Mouse (Mus musculus) naive thymus-derived CD4-positive, alpha-beta T cell, adult 2 months (primary cell): ENCODE data around the gene Olfr10.
"Not testable (repeated sequence)": the region's sequence is repeated elsewhere in the genome, so short reads cannot be mapped to it uniquely, and the experiment has no call there.

ENCODE experiments used
- DNase-seq: peaks from one replicate; pipeline ENCODE4 v3.0.0-alpha.2; 2011; ENCODE audit warnings: low read depth

The Olfr10 gene

GRCm38 (mm10) chr11:49304441-49304840 lies at the start of gene Olfr10:
Gene Olfr10 (plus strand): TSS chr11:49304741.
- DNase-seq, result no peak

- DNase-seq, result no peak
Observed at GRCm38 (mm10) chr11:49259296-49259695, 45.2 kb upstream of the Olfr10 start.

- DNase-seq, result no peak
Observed at GRCm38 (mm10) chr11:49259829-49260228, 44.7 kb upstream of the Olfr10 start.

GRCm38 (mm10) chr11:49260598-49261312 lies 43.8 kb upstream of the Olfr10 start:
- no peak for DNase-seq

- no peak for DNase-seq
Observed at GRCm38 (mm10) chr11:49261313-49261855, 43.2 kb upstream of the Olfr10 start.

GRCm38 (mm10) chr11:49262286-49262685 lies 42.3 kb upstream of the Olfr10 start:
- DNase-seq, result no peak

GRCm38 (mm10) chr11:49263149-49263548 lies 41.4 kb upstream of the Olfr10 start:
- DNase-seq, result no peak

GRCm38 (mm10) chr11:49264081-49264480 lies 40.5 kb upstream of the Olfr10 start:
- DNase-seq, result no peak

- DNase-seq, result peak; percentile 72
Observed at GRCm38 (mm10) chr11:49264622-49265021, 39.9 kb upstream of the Olfr10 start.

GRCm38 (mm10) chr11:49265101-49265500 lies 39.4 kb upstream of the Olfr10 start:
- no peak for DNase-seq

GRCm38 (mm10) chr11:49266671-49267070 lies 37.9 kb upstream of the Olfr10 start:
- DNase-seq, result no peak

- DNase-seq, result no peak
Observed at GRCm38 (mm10) chr11:49267316-49267715, 37.2 kb upstream of the Olfr10 start.

- DNase-seq, result no peak
Observed at GRCm38 (mm10) chr11:49267970-49268579, 36.5 kb upstream of the Olfr10 start.

GRCm38 (mm10) chr11:49269761-49270160 lies 34.8 kb upstream of the Olfr10 start:
- DNase-seq, result no peak

- no peak for DNase-seq
Observed at GRCm38 (mm10) chr11:49270368-49270767, 34.2 kb upstream of the Olfr10 start.

- DNase-seq, result peak; percentile 80
Observed at GRCm38 (mm10) chr11:49271334-49271733, 33.2 kb upstream of the Olfr10 start.

- no peak for DNase-seq
Observed at GRCm38 (mm10) chr11:49273834-49274519, 30.6 kb upstream of the Olfr10 start.

- no peak for DNase-seq
Observed at GRCm38 (mm10) chr11:49278222-49278621, 26.3 kb upstream of the Olfr10 start, which contains the start of gene Olfr1393. Gene Olfr1393 (plus strand): TSS chr11:49278304.

- DNase-seq, result not testable (repeated sequence)
Observed at GRCm38 (mm10) chr11:49284982-49285381, 19.6 kb upstream of the Olfr10 start, which contains the start of gene Olfr1392. Gene Olfr1392 (plus strand): TSS chr11:49285282.

GRCm38 (mm10) chr11:49287251-49287650 lies 17.3 kb upstream of the Olfr10 start:
- no peak for DNase-seq

- DNase-seq, result no peak
Observed at GRCm38 (mm10) chr11:49292777-49293176, 11.8 kb upstream of the Olfr10 start.

- DNase-seq, result not testable (repeated sequence)
Observed at GRCm38 (mm10) chr11:49308547-49308946, 4.0 kb downstream of the Olfr10 start.

- no peak for DNase-seq
Observed at GRCm38 (mm10) chr11:49322442-49322841, 17.9 kb downstream of the Olfr10 start, which contains the start of gene Olfr1391. Gene Olfr1391 (plus strand): TSS chr11:49322742.
